Mouse (Mus musculus): Measurements from ENCODE around the gene Mob4. TPM values are rescaled to one million over a fixed set of nuclear protein-coding genes. Genes with fewer than 3 reads are reported as not detected.

The Mob4 gene
- polyA plus RNA-seq, 1 experiment: 19.5 TPM

DNA sequence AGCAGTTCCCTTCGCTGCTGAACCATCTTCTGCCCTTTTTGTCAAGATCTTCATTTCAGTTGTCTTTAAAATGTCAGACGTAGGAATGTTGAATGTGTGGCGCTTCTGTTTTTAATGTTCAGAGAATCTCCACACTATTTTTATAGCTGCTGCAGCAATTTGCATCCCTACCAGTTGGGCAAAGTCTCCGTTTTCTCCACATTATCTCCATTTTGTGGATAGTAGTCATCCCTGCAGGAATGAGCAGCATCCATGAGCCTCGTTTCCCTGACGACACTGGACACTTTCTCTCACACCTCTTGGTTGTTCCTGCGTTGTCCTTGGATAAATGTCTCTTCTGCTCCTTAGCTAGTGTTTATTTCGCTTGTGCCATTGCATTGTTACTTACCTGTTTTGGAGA is 27.8 kb downstream of the Mob4 start:
- Histone ChIP-seq H3K4me2 (ENCODE audit: low read depth) (no peak overlapping the region), H3K79me2 (ENCODE audit: control insufficient read depth, insufficient read depth) (no peaks in the 10 kb centered on the region), H3K36me3 (ENCODE audit: control insufficient read depth, insufficient read depth) (peaks cover 35% of the 10 kb centered on the region), H3ac (ENCODE audit: control insufficient read depth, insufficient read length) (no peak overlapping the region), H3K4me3 (no peak overlapping the region), H3K27me3 (ENCODE audit: control insufficient read depth, insufficient read depth, insufficient read length) (no peaks in the 10 kb centered on the region)
- no peak for TF ChIP-seq REST (IDR thresholded peaks at IDR 0.05; ENCODE audit: insufficient read depth, insufficient read length)

DNA sequence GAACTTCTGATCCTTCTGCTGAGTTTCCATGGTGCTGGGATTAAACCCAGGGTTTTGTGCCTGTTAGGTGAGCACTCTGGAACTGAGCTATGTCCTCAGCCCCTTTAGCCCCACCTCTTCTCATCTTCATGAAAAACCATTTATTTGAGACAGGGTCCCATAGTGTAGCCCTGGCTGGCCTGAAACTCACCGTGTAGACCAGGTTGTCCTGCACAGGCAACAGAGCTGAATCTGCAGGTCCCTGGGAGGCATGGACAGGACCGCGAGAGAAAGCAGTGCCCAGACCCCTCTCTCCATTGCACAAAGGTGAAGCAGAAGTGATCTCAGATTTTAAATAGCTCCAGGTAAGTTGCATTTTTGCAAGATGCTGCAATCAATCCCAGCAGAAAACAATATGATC is 29.2 kb downstream of the Mob4 start:
- H3ac ChIP-seq (ENCODE audit: control insufficient read depth, insufficient read length): no peak overlapping the region
- H3K4me3 ChIP-seq: no peak overlapping the region

DNA sequence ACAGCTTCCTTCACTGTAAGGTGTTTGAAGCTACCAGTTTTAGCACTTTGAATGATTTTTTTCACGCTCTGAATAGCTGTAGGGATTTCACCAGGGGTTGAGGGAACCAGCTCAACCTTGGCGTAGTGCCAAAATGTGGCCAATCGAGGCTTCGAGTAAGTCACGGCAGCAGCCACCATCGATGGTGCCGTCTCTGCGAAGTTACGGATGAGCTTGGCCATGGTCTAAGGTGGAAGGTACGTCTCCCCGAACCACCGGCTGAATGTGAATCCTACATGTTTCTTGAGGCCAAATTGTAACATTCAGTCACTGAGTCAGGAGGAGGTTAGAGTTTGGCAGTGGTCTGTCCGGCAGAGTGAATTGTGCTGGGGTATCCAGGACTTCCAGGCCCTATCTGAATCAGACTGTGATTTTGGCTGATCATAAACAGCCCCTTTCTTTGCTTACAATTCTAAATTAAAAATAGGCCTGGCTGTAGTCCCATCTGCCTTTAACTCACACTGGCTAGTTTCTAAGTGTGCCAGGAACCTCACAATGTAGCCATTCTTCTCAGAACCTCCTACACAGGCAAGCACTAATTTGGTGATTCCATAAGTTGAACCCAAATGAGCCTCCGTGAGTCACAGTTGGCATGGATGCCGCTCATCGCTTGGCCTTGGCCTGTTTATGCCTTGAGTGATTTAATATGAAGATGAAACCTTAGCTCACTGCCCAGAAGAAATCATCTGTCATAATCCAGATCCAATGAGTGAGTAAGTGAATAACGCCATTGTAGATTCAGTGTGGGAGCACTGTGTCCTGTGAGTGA is 30.0 kb downstream of the Mob4 start:
- no peak overlapping the region for H3K4me3 ChIP-seq
- H3K79me2 ChIP-seq (ENCODE audit: control insufficient read depth, insufficient read depth): no peaks in the 10 kb centered on the region
- TF ChIP-seq TCF12 (IDR thresholded peaks at IDR 0.05; ENCODE audit: insufficient read depth, poor library complexity, severe bottlenecking): no peak
- TF ChIP-seq POLR2AphosphoS2 (IDR thresholded peaks at IDR 0.05; ENCODE audit: insufficient read length, low read depth): peak; percentile 28
- TF ChIP-seq MYOD1 (IDR thresholded peaks at IDR 0.05; ENCODE audit: control insufficient read depth in 1 of 3, insufficient read length in 2 of 3, low read depth in 2 of 3): no peak
- no peak for TF ChIP-seq MYOG (IDR thresholded peaks at IDR 0.05; ENCODE audit: control insufficient read depth in 1 of 3, insufficient read depth in 1 of 3, insufficient read length in 2 of 3, low read depth in 2 of 3)
- TF ChIP-seq CEBPB (IDR thresholded peaks at IDR 0.05; ENCODE audit: insufficient read depth, poor library complexity, severe bottlenecking): no peak
- TF ChIP-seq USF1 (IDR thresholded peaks at IDR 0.05; ENCODE audit: low read depth): no peak

More for the DNA sequence above, 29.2 kb downstream of the Mob4 start:
- no peak for TF ChIP-seq POLR2A (IDR thresholded peaks at IDR 0.05; ENCODE audit: insufficient read length, low read depth)
- H3K79me2 ChIP-seq (ENCODE audit: control insufficient read depth, insufficient read depth): no peaks in the 10 kb centered on the region
- H3K36me3 ChIP-seq (ENCODE audit: control insufficient read depth, insufficient read depth): peaks cover 30% of the 10 kb centered on the region
- no peak overlapping the region for H3K4me2 ChIP-seq (ENCODE audit: low read depth)
- no peaks in the 10 kb centered on the region for H3K27me3 ChIP-seq (ENCODE audit: control insufficient read depth, insufficient read depth, insufficient read length)

GRCm38 (mm10) chr1:55161895-55162294 is 30.9 kb downstream of the Mob4 start:
- no peaks in the 10 kb centered on the region for H3K79me2 ChIP-seq (ENCODE audit: control insufficient read depth, insufficient read depth)
- H3K4me3 ChIP-seq: no peak overlapping the region
- H3K4me2 ChIP-seq (ENCODE audit: low read depth): no peak overlapping the region
- H3K27me3 ChIP-seq (ENCODE audit: control insufficient read depth, insufficient read depth, insufficient read length): no peaks in the 10 kb centered on the region
- H3K36me3 ChIP-seq (ENCODE audit: control insufficient read depth, insufficient read depth): peaks cover 15% of the 10 kb centered on the region
- TF ChIP-seq POLR2A (IDR thresholded peaks at IDR 0.05; ENCODE audit: insufficient read length, low read depth): no peak
- no peak for TF ChIP-seq SRF (IDR thresholded peaks at IDR 0.05; ENCODE audit: control insufficient read depth, insufficient read length, low read depth)
- TF ChIP-seq REST (IDR thresholded peaks at IDR 0.05; ENCODE audit: insufficient read depth, insufficient read length): no peak
- TF ChIP-seq MYOG (IDR thresholded peaks at IDR 0.05; ENCODE audit: control insufficient read depth in 1 of 3, insufficient read depth in 1 of 3, insufficient read length in 2 of 3, low read depth in 2 of 3): no peak
- TF ChIP-seq POLR2AphosphoS2 (IDR thresholded peaks at IDR 0.05; ENCODE audit: insufficient read length, low read depth): no peak
- TF ChIP-seq E2F4 (IDR thresholded peaks at IDR 0.05; ENCODE audit: insufficient read depth): no peak
- no peak for TF ChIP-seq CEBPB (IDR thresholded peaks at IDR 0.05; ENCODE audit: insufficient read depth, poor library complexity, severe bottlenecking)
- TF ChIP-seq USF1 (IDR thresholded peaks at IDR 0.05; ENCODE audit: low read depth): no peak
- TF ChIP-seq MAX (IDR thresholded peaks at IDR 0.05; ENCODE audit: low read depth): no peak
- TF ChIP-seq MYOD1 (IDR thresholded peaks at IDR 0.05; ENCODE audit: control insufficient read depth in 1 of 3, insufficient read length in 2 of 3, low read depth in 2 of 3): no peak
- H3ac ChIP-seq (ENCODE audit: control insufficient read depth, insufficient read length): no peak overlapping the region

More for the DNA sequence above, 30.0 kb downstream of the Mob4 start:
- H3ac ChIP-seq (ENCODE audit: control insufficient read depth, insufficient read length): no peak overlapping the region
- H3K27me3 ChIP-seq (ENCODE audit: control insufficient read depth, insufficient read depth, insufficient read length): no peaks in the 10 kb centered on the region
- H3K4me2 ChIP-seq (ENCODE audit: low read depth): peak overlapping the region; percentile 1
- H3K36me3 ChIP-seq (ENCODE audit: control insufficient read depth, insufficient read depth): peaks cover 21% of the 10 kb centered on the region

- Histone ChIP-seq H3K27me3 (ENCODE audit: control insufficient read depth, insufficient read depth, insufficient read length) (no peaks in the 10 kb centered on the region), H3K79me2 (ENCODE audit: control insufficient read depth, insufficient read depth) (no peaks in the 10 kb centered on the region), H3K36me3 (ENCODE audit: control insufficient read depth, insufficient read depth) (peaks cover 12% of the 10 kb centered on the region), H3K4me2 (ENCODE audit: low read depth) (no peak overlapping the region), H3ac (ENCODE audit: control insufficient read depth, insufficient read length) (no peak overlapping the region), H3K4me3 (no peak overlapping the region)
- TF ChIP-seq CEBPB (IDR thresholded peaks at IDR 0.05; ENCODE audit: insufficient read depth, poor library complexity, severe bottlenecking): no peak
- TF ChIP-seq SRF (IDR thresholded peaks at IDR 0.05; ENCODE audit: control insufficient read depth, insufficient read length, low read depth): no peak
- TF ChIP-seq E2F4 (IDR thresholded peaks at IDR 0.05; ENCODE audit: insufficient read depth): no peak
- no peak for TF ChIP-seq POLR2A (IDR thresholded peaks at IDR 0.05; ENCODE audit: insufficient read length, low read depth)
Observed at GRCm38 (mm10) chr1:55162781-55163180, 31.8 kb downstream of the Mob4 start.

- peaks cover 11% of the 10 kb centered on the region for H3K36me3 ChIP-seq (ENCODE audit: control insufficient read depth, insufficient read depth)
- no peaks in the 10 kb centered on the region for H3K79me2 ChIP-seq (ENCODE audit: control insufficient read depth, insufficient read depth)
- H3K4me2 ChIP-seq (ENCODE audit: low read depth): no peak overlapping the region
- no peaks in the 10 kb centered on the region for H3K27me3 ChIP-seq (ENCODE audit: control insufficient read depth, insufficient read depth, insufficient read length)
- H3ac ChIP-seq (ENCODE audit: control insufficient read depth, insufficient read length): no peak overlapping the region
- TF ChIP-seq MYOD1 (IDR thresholded peaks at IDR 0.05; ENCODE audit: control insufficient read depth in 1 of 3, insufficient read length in 2 of 3, low read depth in 2 of 3) (no peak), E2F4 (IDR thresholded peaks at IDR 0.05; ENCODE audit: insufficient read depth) (no peak), MYOG (IDR thresholded peaks at IDR 0.05; ENCODE audit: control insufficient read depth in 1 of 3, insufficient read depth in 1 of 3, insufficient read length in 2 of 3, low read depth in 2 of 3) (no peak), POLR2A (IDR thresholded peaks at IDR 0.05; ENCODE audit: insufficient read length, low read depth) (no peak), CEBPB (IDR thresholded peaks at IDR 0.05; ENCODE audit: insufficient read depth, poor library complexity, severe bottlenecking) (no peak), TCF12 (IDR thresholded peaks at IDR 0.05; ENCODE audit: insufficient read depth, poor library complexity, severe bottlenecking) (no peak), MAX (IDR thresholded peaks at IDR 0.05; ENCODE audit: low read depth) (no peak), USF1 (IDR thresholded peaks at IDR 0.05; ENCODE audit: low read depth) (no peak), TCF3 (IDR thresholded peaks at IDR 0.05; ENCODE audit: insufficient read length, low read depth) (no peak), SRF (IDR thresholded peaks at IDR 0.05; ENCODE audit: control insufficient read depth, insufficient read length, low read depth) (no peak), POLR2AphosphoS2 (IDR thresholded peaks at IDR 0.05; ENCODE audit: insufficient read length, low read depth) (no peak), REST (IDR thresholded peaks at IDR 0.05; ENCODE audit: insufficient read depth, insufficient read length) (no peak)
- H3K4me3 ChIP-seq: no peak overlapping the region
Observed at GRCm38 (mm10) chr1:55164005-55164404, 33.0 kb downstream of the Mob4 start.

All from myocyte (in vitro differentiated cells).